Mouse (Mus musculus) CD4-positive, CD25-positive, alpha-beta regulatory T cell, adult 4 months (primary cell): ENCODE data around the gene Cd300lf. TPM values are rescaled to one million over a fixed set of nuclear protein-coding genes. Genes with fewer than 3 reads are reported as not detected.
A peak's percentile ranks its signal among the peaks of the same experiment; 100 is the strongest.

Source experiments
- ATAC-seq: one replicate; pipeline ENCODE4 v1.8.0; 2017
- polyA plus RNA-seq, 2 experiments: library from polyadenylated mRNA; unstranded; fragments of 100-300 nt; shearing (Covaris generic); gene quantifications; one replicate each; pipeline ENCODE4 v1.2.1; 2017

Cd300lf gene
- polyA plus RNA-seq, 2 experiments from 2014 or later = 0.51 to 1.0 TPM

DNA sequence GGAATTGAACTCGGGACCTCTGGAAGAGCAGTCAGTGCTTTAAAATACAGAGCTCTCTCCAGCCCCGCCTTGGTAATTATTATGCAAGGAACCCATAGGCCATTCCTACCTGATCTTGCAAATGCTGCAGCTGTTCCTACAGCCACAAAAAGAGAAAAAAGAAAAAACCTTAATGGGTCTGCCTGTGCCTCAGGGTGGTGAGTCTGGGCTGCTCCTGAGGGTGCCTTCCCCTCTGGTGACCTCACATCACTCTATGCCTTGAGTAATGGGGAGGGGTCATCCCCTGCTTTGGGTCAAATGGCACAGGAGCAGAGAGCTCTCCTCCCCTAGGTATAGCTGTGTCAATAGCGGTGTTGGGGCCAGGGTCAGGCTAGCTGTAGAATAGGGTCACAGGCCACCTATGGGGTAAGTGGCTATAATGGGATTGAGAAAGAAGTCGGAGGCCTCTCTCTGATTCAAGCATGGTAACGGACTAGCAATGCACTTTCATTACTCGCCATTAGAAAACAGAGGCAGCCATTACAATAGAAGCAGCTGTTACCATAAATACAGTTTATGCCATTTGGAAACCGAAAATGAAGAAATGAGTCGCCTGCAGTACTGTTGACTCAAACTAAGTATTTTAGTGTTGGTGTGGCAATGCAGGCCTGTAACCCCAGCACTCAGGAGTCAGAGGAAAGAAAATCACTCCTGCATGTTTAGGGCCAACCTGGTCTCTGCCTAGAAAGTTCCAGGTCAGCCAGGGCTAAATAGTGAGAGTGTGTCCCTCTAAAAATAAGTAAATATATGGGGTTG, 28.8 kb downstream of the Cd300lf start:
- ATAC-seq = no peak

- no peak for ATAC-seq
Observed at GRCm38 (mm10) chr11:115103470-115104413, 30.1 kb downstream of the Cd300lf start.

DNA sequence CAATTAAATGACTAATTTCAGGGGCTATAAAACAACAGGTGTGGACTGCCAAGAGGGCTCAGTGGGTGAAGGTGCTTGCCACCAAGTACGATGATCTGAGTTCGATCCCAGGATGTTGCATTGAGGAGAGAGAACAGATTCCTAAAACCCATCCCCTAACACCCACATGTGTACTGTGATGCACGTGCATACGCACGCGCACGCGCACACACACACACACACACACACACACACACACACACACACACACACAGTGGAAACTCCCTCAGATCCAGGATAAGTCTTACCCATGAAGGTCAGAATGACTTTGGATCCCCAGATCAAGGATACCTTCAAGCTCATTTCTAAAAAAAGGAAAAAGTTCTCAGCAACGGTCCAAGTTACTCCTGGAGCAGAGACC, 31.7 kb downstream of the Cd300lf start:
- ATAC-seq = no peak

DNA sequence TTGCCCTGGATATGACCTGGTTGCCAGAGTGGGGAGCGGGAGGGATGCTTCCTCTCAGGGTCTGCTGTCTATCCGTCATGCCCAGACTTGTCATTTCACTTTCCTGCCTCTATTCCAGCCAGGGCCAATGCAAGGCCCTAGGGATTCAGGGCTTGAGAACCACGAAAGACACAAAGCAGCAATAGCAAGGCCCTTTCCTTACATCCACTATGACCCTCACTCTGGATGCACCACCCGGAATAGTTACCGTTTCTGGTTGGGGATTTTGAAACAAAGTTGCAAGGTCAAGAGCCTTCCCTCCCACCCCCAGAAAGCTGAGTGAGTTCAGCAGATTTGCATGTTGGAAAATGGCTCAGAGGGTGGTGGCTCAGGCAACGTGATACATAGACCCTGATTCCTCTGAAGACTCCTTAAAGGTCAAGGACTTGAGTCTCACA, 32.2 kb downstream of the Cd300lf start:
- ATAC-seq = no peak

DNA sequence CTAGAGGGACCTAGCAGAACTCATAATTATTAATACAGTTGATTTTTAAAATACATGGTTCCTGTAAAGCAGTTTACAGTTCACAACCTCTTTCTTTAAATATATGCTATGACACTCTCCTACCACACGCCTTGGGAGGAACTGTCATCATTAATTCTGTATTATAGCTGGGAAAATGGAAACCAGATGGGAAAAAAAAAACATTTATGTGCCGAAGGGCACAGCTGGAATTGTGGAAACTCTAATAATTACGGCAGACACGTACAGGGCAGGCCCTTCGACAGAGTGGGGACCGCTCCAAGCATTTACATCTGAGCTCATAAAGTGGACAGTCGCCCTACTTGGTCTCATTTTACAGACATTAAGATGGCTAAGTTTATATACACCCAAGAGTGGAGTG, 33.1 kb downstream of the Cd300lf start:
- ATAC-seq = no peak

GRCm38 (mm10) chr11:115100032-115100621, 33.7 kb downstream of the Cd300lf start:
- no peak for ATAC-seq

DNA sequence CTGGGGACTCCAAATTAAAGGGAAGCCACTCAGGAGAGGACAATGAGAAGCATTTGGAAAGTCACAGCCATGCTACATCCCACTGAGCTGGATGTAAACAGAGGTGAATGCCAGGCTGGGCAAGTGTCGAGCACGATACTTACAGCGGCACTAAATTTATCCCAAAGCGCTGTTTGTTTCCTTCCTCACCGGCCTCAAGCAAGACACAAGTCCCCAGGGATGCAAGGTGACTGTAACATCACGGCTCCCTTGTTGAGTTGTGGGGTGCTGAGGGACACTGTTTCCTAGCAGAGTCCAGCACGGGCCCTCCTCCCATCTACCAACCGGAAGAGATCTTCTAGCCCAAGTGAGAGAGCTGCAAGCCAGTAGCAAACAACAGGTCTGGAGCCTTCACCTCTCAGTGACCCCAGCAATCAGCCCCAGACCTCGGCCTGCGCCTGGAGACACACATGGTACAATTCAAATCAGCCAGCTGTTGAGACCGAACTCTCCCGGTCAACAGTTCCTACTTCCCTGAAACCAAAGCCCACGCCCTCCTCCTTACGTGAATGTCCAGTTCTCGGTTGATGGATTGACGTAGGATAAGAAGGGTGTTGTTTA, 34.5 kb downstream of the Cd300lf start:
- no peak for ATAC-seq

DNA sequence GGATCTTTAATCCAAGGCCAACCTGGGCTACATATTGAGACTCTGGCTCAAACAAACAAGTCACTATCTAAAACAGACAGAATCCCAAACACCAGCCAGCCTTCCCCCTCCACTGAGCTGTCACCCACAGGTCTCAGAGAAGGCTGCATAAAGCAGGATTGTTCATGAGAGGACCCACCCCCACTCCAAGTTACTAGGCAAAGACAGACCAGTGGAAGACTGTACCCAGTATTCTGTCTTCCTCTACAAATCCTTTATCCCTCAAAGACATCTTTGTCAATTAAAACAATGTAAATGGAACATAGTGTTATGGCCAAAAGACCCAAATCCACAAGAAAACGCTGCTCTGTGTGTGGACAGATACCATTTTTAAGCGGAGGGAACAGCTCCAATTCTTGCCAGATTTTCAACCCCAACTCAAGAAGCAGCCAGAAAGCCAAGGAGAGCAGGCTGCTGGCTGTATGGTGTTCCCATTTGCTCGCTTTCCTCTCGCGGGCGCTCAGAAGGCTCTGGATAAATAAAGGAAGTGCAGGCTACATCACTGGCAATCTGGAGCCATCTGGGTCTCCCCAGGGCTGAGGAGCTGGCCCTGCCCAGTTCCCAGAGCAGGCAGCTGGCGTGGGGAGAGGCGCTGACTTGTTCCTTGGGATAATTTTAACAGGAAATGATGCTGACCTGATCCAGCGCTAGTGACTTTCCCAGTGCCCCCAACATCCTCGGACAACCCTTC, 35.4 kb downstream of the Cd300lf start:
- ATAC-seq = no peak

DNA sequence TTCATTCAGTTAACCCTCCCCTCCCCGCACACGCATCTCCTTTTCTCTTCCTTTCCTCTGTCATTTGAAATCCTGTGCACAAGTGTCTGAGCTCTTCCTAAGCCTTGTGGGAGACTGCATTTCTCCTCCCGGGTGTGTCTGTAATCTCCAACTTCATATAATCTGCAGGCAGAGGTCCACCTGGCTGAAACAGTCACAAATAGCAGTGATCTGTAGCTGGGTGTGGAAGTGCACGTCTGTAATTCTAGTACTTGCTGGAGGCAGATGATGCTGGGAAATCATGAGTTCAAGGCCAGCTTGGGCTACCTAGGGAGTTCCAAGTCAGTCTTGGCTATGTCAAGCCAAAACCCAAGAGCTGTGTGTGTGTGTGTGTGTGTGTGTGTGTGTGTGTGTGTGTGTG, 41.7 kb downstream of the Cd300lf start:
- ATAC-seq = no peak

- ATAC-seq = no peak
Observed at GRCm38 (mm10) chr11:115091362-115091901, 42.4 kb downstream of the Cd300lf start, which contains the start of gene Rab37. Gene Rab37 (plus strand): TSS chr11:115091431.

DNA sequence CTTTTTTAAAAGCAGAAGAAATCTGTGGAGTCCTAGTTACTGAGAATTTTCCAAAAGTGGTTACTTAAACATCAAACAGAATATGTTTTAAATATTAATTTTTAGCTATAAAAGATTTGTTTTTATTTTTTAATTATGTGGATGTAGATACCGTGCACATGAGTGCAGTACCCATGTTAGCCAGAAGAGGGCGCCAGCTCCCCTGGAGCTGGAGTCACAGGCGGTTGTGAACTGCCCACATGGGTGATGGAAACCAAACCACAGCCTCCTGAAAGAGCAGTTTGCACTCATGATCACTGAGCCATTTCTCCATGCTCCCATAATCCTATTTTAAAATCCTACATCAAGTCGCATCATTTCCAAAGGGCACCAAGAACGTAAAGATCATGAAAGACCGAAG, 43.9 kb downstream of the Cd300lf start:
- ATAC-seq = no peak

DNA sequence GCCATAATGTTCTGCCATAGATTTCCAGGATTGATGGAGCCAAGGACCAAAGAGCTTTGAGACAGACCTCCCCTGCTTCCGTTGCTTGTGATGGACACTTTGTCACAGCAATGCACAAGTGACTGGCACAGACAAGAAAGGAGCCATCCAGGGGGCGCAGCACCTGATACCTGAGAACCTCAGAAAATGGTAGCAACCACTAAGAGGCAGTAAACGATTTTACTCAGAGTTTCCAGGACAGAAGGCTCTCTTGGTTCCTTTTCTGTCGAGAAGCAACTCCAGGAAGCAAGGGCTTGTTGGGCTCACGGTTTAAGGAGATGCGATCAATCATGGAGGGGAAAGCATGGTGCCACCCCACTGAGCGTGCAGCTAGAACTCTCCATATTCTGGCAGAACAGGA, 47.6 kb downstream of the Cd300lf start:
- ATAC-seq = no peak

DNA sequence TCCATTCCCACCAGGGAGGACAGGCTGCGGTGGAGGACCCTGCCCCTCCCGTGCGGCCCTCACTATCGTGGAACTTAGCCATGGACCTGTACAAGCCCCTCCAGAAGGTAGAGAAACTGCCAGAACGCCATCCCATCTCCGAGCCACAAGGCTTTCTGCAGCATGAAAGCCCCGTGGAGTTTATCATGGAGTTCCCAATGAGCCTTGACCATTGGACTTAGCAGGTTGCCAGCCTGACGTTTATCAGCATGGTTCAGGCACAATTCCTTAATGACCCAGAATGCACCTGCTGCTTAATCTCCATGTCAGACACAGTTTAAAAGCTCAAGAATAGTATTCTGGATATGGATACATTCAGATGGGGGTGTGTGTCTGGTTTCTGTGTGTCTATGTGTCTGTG, 48.7 kb downstream of the Cd300lf start:
- ATAC-seq = no peak

DNA sequence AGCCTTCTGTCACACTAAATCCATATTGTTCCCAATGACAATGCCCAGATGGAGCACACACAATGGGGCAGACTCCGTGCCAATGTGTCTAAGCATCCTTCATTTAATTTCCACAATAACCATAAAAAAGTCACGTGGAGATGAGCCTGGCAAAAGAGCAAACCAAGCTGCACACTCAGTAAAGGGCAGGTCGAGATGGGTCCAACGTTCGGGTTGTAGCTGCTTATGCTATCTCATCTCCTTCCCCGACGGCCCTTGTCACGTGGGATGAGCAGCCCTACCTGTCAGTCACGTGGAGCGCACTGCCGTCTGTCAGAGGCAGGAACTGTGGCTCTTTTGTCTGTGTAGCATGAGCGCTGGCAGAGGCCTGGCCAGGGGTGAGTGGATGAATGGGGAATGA, 49.2 kb downstream of the Cd300lf start:
- no peak for ATAC-seq

GRCm38 (mm10) chr11:115083376-115084139, 50.2 kb downstream of the Cd300lf start:
- peak; percentile 58 for ATAC-seq

- no peak for ATAC-seq
Observed at GRCm38 (mm10) chr11:115082196-115082595, 51.6 kb downstream of the Cd300lf start.

DNA sequence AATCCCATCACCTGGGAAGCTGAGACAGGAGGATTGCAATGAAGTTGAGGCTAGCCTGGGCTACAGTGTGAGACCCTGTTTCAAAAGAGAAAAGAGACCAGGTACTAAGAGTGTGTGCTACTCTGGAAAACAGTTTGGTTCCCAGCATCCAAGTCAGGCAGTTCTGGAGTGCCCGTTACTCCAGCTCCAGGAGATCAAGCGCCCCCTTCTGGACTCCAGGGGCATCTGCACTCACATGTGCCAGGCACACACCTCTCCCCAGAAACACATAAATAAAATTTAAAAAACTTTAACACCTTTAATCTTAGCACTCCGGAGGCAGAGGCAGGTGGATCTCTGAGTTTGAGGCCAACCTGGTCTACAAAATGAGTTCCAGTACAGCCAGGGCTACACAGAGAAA, 52.4 kb downstream of the Cd300lf start:
- ATAC-seq = no peak

- ATAC-seq = peak; percentile 45
Observed at GRCm38 (mm10) chr11:115080886-115081285, 52.9 kb downstream of the Cd300lf start.

DNA sequence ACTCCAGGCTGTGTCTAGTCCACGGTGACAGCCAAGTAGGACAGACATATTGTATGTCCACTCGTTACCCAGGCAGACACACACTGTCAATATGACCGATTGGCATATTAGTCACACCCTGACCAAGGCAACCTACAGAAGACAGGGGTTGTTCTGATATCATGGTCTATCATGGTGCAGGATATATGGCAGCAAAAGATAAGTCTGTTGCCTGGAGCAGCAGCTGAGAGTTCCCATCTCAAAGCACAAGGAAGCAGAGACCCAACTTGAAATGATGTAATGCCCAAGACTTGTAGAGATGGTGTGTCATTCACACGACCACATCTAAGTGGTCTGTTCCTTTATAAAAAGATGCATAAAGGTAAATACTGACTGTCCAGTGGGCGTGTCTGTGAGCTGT, 55.1 kb downstream of the Cd300lf start:
- no peak for ATAC-seq

DNA sequence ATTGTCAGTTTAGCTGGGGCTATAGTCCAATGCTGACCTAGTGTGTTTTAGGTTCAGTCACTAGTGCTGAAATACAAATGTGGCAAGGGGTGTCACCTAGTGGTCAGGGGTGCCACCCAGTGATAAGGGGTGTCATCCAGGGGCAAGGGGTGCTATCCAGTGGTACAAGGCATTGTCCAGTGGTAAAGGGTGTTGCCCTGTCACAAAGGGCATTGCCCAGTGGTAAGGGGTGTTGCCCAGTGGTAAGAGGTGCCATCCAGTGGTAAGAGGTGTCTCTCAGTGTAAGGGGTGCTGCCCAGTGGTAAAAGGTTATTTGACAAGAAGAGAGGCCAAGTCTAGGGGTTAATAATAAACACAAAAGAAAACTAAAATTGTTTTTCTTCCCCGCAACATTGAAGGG, 56.4 kb downstream of the Cd300lf start:
- no peak for ATAC-seq

GRCm38 (mm10) chr11:115075859-115076258, 57.9 kb downstream of the Cd300lf start:
- no peak for ATAC-seq
